Mouse (Mus musculus) liver, postnatal 0 days (tissue): ENCODE measurements at regions not wholly inside any gene's neighbourhood (a gene's known extent, or its start where the extent isn't known, plus 50 kb on each side); places are given as distances from the start of the nearest gene placed in this dataset.
"Not testable (repeated sequence)": the region's sequence is repeated elsewhere in the genome, so short reads cannot be mapped to it uniquely, and the experiment has no call there.

Experiments
- CTCF ChIP-seq: sonication (generic); IDR thresholded peaks from 2 replicates; pipeline ENCODE4 v1.5.1; 2016; ENCODE audit warnings: antibody characterized with exemption, low read depth
- EP300 ChIP-seq: IDR thresholded peaks from 2 replicates; pipeline ENCODE4 v1.6.1; 2016; ENCODE audit warnings: antibody characterized with exemption, low read depth, mild to moderate bottlenecking

DNA sequence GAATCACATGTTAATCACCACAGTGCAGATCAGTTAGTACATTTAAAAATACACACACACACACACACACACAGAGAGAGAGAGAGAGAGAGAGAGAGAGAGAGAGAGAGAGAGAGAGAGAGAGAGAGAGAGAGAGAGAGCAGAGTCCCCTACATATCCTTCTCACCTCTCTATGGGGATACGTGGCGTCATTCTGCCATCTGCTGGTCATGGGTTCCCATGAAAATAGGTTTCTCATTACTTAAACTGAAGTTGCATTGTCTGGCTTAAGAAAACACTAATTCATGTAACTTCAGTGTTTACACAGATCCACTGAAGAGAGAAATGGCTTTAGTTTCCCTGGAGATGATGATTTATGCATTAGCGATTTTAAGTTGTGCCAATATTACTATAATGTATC is 594.9 kb upstream of the Zfp386 start:
- TF ChIP-seq CTCF: peak; percentile 45
- TF ChIP-seq EP300: not testable (repeated sequence)
